Mouse (Mus musculus): Measurements from ENCODE around the gene 3110082I17Rik.
A peak's percentile ranks its signal among the peaks of the same experiment; 100 is the strongest.

Gene 3110082I17Rik

DNA sequence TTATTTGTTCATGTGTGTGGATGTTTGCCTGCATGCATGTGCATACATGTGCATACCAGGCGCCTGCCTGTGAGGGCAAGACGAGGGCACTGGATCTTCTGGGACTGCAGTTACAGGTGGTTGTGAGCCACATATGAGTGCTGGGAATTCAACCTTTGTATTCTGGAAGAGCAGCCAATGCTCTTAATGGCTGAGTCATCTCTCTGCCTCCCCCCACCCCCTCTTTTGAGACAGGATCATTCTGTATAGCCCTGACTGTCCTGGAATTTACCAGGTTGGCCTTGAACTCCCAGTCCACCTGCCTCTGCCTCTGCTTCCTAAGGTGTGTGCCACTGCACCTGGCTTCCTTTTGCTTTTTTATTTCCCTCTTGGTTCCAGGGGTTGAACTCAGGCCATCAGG lies 85.5 kb downstream of the 3110082I17Rik start:
- no peak for DNase-seq

DNA sequence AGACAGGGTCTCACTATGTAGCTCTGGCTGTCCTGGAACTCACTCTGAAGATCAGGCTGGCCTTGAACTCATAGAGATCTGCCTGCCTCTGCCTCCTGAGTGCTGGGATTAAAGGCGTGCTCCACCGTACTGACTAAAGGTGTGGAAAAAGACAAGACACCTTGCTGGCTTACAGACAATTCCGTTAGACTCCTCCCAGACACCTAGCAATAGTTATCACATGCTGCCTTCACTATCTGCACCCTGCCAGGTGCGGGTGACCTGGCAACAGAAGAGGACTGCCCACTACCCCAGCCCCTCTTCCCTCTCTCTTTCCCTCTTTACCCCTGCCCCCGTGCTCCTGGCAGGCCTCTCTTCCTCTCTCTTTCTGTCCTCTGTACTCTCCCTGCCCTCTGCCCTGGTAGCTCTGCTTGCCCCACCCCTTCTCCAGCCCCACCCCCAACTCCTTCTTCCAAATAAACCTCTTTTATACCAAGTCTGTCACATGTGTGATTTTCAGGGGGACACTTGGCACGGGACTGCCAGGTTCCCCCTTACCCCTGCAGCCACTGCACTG lies 86.4 kb downstream of the 3110082I17Rik start:
- no peak for DNase-seq

DNA sequence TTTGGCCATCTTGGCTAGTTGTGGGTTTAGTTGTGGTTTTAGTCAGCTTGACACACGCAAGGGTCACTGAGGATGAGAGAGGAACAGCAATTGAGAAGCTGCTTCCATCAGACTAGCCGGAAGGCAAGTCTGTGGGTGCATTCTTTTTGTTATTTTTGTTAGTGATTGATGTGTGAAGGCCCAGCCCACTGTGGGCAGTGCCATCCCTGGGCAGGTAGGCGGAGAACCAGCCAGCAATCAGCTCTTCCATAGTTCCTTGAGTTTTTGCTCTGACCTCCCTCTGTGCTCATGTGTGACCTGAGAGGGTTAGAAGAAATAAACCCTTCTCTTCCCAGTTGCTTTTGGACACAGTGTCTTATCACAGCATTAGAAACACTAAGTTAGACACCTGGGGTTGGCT lies 87.2 kb downstream of the 3110082I17Rik start:
- no peak for DNase-seq

DNA sequence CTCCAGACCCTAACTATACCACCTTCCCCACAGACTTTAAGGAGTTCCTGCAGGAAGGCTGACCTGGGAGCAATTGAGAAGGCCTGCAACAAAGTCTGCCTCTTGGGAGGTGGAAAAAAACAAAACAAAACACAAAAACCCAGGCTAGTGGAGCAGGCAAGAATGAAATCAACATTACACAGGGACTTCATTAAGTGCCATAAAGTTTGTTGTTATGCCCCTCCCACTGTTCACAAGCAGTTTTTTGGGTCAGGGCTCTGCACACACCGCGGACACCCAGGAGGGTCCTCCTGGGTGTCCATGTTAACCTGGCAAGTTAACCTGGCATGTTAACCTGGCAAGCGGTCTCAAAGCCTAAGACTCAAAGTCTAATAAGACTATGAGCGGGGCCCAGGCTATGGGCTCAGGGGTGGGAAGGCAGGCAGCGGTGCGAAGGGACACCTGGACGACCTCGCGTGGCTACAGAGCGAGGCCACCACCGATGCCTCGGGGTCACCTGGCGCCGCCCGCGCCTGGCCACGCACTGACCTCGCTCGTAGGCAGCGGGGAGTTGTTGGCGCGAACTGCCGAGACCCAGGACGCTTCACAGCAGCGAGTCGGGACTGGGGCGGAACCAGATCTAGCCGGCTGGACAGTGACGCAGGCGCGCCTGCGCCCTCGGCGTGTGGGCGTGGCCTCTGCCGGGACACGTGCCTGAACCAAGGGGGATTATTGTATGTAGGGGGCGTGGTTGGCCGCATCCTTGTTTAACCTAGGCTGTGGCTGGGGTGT lies 88.5 kb downstream of the 3110082I17Rik start:
- DNase-seq = peak; percentile 86 to 94

- DNase-seq = no peak
Observed at GRCm38 (mm10) chr5:139371118-139371517, 89.2 kb downstream of the 3110082I17Rik start.

DNA sequence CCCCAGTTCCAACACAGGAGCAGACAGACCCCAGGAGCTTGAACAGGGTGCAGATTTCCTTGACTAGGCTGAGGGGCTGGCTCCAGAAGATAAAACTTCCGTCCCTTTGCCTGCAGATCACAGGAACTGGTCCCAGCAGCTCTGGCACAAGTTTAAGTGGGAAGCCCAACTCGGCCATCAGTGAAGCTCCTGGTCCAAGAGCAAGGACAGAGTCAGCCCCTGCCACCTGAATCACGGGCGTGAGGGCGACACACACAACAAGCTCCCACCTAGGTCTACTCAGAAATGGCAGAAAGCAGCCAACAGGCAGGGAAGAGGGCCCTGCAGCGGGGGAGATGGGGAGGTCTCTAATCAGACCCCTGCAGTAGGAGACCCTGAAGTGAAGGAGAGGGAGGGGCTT lies 90.0 kb downstream of the 3110082I17Rik start:
- DNase-seq = no peak

DNA sequence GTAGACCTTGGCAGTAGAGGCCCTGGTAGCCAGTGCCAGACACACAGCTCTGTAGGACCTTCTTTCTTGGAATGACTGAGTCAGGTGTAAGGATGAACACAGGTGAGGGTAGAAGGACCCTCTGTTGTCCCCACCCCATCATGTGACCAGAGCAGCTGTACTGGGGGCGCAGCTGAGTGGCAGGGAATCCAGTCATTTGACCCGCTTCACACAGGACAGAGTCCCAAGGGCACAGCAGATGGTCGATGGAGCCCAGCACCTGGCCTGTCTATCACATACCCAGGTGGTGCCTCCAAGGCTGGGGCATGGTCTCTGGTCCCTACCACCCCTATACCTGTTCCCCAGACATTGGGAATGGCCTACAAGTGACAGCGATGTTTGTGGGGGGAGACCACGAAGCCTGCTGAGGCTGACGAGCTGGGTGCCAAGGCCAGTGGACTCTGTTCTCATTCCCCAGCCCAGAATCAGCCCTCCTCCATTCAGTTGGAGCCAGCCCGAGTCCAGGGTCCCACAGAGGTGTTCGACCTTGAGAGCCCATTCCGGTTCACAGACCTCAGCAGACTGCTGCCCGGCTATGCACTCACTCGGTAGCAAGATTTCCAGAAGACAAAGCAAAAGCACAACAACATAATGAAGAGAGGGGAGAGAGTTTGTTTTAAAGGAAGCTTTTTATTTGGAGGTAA lies 91.5 kb downstream of the 3110082I17Rik start:
- DNase-seq = no peak

DNA sequence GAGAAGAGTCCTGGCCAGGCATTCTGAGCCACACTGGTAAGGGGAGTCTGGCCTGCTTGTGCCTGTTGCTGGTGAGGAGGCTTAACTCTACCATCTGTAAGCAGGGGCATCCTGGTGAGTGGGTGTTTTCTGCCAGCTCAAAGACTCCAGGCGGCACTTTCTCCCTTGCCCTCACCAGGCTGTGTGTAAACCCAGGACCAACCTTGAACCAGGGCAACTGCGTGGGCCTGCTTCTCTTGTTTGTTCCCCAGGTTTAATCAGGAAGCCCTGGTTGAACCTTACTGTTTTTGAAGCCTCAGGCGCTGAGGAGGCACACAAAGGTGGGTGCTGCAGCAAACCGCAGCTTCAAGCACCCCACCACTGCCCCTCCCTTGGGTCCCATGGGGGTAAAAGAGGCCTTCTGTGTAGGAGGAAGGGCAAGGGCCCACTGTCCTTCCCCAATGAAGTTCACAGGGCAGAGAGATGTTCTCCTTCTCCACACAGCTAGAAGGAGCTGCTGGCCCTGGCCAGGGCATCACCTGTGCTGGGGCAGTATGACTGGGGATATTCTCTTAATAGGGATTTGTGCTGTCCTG lies 92.4 kb downstream of the 3110082I17Rik start:
- peak; percentile 70 to 75 for DNase-seq

DNA sequence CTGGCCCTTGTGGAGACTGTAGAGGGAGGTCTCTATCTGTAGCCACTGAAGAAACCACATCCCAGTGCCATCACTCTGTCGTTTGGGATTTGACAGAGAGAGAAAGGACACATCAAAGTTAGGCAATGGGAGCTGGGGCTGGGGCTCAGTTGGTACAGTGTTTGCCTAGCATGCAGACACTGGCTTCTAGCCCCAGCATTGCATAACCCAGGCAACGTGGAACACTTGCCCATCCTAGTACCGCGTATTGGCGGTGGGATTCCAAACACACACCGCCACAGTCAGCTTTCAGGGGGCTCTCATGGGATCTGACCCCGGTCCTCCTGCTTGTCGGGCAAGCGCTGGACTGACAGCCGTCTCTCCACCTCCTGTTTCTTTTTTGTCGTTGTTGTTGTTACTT lies 93.8 kb downstream of the 3110082I17Rik start:
- DNase-seq = no peak

DNA sequence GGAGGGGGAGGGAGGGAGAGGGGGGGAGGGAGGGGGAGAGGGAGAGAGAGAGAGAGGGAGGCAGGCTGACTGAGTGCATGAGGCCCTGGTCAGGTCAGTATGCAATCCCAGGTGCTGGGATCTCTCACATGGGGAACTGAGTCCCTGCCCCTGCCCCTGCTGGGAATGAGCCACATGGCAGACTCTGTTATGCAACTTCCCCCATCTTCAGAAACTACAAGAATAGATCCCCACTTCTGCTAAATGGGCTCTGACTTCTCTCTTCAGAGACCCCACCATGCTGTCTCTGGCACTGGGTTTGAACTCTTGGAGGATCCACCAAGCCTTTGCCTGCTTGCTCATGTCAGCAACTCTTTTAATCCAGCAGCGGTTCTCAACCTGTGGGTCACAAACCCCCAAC lies 94.5 kb downstream of the 3110082I17Rik start:
- DNase-seq = no peak

DNA sequence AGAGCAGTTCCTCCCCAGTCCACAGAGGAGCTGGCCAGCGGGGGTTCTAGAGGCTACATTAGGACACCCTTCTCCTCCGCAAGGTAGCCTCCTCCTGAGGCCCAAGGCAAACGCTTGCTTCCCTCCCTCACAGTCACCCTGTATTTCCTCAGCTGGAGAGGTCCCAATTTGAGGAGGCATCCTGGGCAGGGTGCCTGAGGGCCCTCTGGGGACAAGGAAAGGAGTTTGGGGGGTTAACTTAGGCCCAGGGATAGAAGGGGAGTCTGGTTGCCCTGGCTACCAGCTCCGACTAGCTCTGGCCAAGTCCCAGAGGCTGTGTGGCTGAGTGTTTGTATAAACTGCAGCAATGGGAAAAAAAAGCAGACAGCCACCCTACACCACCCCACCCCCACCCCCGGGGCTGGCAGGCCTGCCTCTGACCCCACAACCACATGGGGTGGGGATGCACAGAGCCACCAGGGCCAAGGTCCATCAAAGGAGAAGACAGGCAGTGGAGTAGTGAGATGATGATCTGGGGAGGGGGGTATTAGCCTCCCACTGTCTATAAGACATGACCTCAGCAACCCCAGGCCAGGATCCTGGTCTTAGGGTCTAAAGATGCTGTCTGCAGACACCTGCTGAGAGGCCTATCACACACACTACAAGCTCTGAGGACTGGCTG lies 95.3 kb downstream of the 3110082I17Rik start:
- DNase-seq = no peak

DNA sequence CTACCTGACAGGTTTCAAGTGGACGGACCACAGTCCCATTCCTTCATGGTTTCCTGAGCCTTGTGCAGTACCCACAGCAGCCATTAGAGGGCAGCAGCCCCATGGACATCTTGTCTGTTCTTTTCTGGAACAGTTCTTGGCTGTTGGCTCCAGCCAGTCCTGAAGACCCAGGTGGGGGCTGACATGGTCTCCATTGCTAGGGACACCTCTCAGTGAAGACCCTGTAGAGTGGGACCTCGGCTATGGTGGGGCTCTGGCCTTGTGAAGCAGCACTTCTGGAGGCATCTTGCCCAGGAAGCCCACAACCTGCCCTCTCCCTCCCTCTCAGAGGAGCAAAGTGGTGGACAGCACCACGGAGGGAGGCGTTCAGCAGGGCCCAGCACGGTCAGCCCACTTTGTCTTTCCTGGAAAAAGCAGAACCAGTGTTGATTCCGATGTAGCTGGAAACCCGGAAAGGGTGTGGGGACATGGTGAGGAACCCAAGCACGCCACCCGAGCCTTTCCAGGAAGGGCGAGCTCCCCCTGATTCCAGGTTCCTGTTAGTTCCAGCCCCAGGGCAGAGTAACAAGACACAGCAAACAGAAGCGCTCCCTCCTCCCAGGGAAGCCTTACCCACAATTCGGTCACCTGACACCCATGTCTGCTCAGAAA lies 95.9 kb downstream of the 3110082I17Rik start:
- DNase-seq = peak; percentile 75 to 93

GRCm38 (mm10) chr5:139363858-139364257 lies 96.5 kb downstream of the 3110082I17Rik start:
- no peak for DNase-seq

DNA sequence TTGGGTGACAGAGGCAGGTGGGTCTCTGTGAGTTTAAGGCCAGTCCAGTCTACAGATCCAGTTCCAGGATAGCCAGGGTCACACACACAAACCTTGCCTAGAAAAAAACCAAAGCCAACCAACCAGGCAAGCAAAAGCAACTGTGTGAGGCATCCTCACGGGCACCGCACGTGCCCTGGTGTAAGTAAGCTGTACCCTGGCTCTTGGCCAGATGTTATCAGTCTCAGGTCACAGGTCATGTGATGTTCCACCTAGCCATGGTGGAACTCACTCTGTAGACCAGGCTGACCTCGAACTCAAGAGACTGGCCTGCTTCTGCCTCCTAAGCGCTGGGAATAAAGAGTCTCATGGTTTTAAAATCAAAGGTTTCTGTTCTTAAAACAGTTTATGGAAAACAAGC lies 101.1 kb downstream of the 3110082I17Rik start:
- no peak for DNase-seq

DNA sequence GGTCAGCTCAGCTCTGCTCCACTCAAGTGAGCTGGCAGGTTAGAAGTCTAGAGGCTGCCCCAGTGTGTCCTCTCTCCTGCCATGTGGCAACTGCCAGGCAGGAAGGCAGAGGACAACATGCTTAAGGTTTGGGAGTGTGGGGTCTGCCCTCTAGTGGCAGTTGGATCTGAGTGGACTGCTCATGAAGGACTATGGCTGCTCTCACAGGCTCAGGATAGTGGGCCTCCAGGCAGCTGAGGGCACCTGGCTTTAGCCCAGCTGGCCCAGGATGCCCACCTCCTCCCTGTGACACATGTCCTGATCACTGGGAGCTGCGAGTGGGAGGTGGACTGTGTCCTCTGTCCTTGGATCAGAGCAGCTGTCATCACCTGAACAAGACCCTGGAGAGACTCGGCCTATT lies 101.7 kb downstream of the 3110082I17Rik start:
- DNase-seq = peak in 1 of 2 experiments; percentile 50

GRCm38 (mm10) chr5:139355235-139355772 lies 105.0 kb downstream of the 3110082I17Rik start:
- DNase-seq = peak; percentile 48 to 77

DNA sequence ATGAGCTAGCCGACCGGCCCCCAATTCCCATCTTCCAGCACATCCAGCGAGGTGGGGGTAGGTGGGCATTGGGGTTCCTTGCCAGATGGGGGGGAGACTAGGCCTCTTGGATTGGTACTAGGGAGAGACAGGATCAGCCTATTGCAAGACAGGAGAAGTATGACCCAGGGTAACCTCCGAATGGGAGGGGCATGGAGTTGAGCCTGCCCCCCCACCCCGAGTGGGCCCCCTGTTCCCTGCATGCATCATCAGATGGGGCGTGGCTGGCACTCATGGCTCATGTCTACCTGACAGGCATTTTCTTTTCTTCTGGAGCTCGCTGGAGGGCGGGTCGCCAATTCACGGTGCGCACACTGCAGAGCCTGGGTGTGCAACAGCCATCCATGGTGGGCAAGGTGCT lies 106.4 kb downstream of the 3110082I17Rik start:
- DNase-seq = no peak

GRCm38 (mm10) chr5:139353496-139353895 lies 106.8 kb downstream of the 3110082I17Rik start:
- DNase-seq = no peak

- DNase-seq = no peak
Observed at GRCm38 (mm10) chr5:139352317-139352716, 108.0 kb downstream of the 3110082I17Rik start, which contains the start of gene Cyp2w1. Cyp2w1 (plus strand) TSS chr5:139352617.

GRCm38 (mm10) chr5:139351628-139352027 lies 108.7 kb downstream of the 3110082I17Rik start:
- DNase-seq = no peak

DNA sequence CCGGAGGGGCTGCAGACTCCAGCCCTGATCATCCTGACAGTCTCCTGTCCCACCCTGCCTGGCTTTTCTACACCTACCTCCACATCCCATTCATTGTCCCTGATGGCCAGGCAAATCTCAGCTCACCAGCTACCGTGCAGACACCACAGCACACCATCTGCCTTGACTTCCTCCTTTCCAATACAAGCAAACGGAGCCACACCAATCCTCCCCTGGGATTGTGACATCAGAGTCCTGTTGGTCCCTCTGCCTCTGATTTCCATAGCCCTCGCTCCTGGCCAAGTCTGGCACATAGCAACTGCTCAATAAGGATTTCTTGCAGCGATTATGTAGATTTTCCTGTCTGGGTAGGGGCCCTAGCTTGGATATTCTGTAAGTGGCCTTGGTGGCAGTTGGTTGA lies 109.2 kb downstream of the 3110082I17Rik start, which contains the start of gene Cox19:
TSS of gene Cox19 (minus strand) at position 285 of the 400 bp plus-strand sequence.
- no peak for DNase-seq

- DNase-seq = no peak
Observed at GRCm38 (mm10) chr5:139349713-139350112, 110.6 kb downstream of the 3110082I17Rik start.
